Mouse (Mus musculus) ES-E14 (cell line): ENCODE data around the gene Gpatch2. TPM values are rescaled to one million over a fixed set of nuclear protein-coding genes. Genes with fewer than 3 reads are reported as not detected.

ENCODE experiments used
- DNase-seq: peaks from one replicate; pipeline ENCODE4 v3.0.0-alpha.2; 2013; ENCODE audit warnings: low read depth, low spot score
- H3K27ac ChIP-seq: 2 replicates; pipeline ENCODE4 v1.5.1; 2012; ENCODE audit warnings: low read depth, mild to moderate bottlenecking, low read length, moderate library complexity, mixed read lengths; ENCODE audit not compliant: poor library complexity, insufficient read depth, severe bottlenecking
- H3K36me3 ChIP-seq: 2 replicates; pipeline ENCODE4 v1.6.1; 2012; ENCODE audit warnings: mild to moderate bottlenecking, low read length, moderate library complexity, mixed read lengths; ENCODE audit not compliant: control insufficient read depth, poor library complexity, insufficient read depth, severe bottlenecking
- H3K4me1 ChIP-seq, 2 experiments: fragments of 150-350 bp in 1 of 2; sonication (generic) in 1 of 2; 2 replicates each; pipeline ENCODE4 v1.6.1; 2012; ENCODE audit warnings: low read length in 2 of 2, mild to moderate bottlenecking in 1 of 2, mixed read lengths in 1 of 2; ENCODE audit not compliant: control insufficient read depth in 2 of 2, insufficient read depth in 2 of 2, poor library complexity in 1 of 2
- H3K4me3 ChIP-seq, 2 experiments: fragments of 150-350 bp in 1 of 2; sonication (generic) in 1 of 2; 2 replicates each; pipeline ENCODE4 v1.5.1; 2012; ENCODE audit warnings: low read length in 2 of 2, low read depth in 1 of 2, mild to moderate bottlenecking in 1 of 2, mixed read lengths in 1 of 2; ENCODE audit not compliant: insufficient read depth in 1 of 2, poor library complexity in 1 of 2, severe bottlenecking in 1 of 2
- H3K9ac ChIP-seq: 2 replicates; pipeline ENCODE4 v1.6.1; 2012; ENCODE audit warnings: low read depth, mild to moderate bottlenecking, low read length, mixed read lengths; ENCODE audit not compliant: poor library complexity, insufficient read depth, severe bottlenecking
- H3K9me3 ChIP-seq: fragments of 150-350 bp; sonication (generic); 2 replicates; pipeline ENCODE4 v1.6.1; 2012; ENCODE audit warnings: low read depth, mild to moderate bottlenecking, low read length; ENCODE audit not compliant: control insufficient read depth, insufficient read depth
- CHD2 ChIP-seq: IDR thresholded peaks from 2 replicates; pipeline ENCODE4 v1.6.1; 2014; ENCODE audit warnings: mild to moderate bottlenecking, low read depth, low read length, inconsistent platforms
- HCFC1 ChIP-seq: IDR thresholded peaks from 2 replicates; pipeline ENCODE4 v1.6.1; 2012; ENCODE audit warnings: low read length, inconsistent platforms, borderline replicate concordance; ENCODE audit not compliant: insufficient read depth
- MAFK ChIP-seq: IDR thresholded peaks from 2 replicates; pipeline ENCODE4 v1.6.1; 2014; ENCODE audit warnings: mild to moderate bottlenecking, low read depth, low read length, inconsistent platforms; ENCODE audit not compliant: insufficient read depth
- ZC3H11A ChIP-seq: IDR thresholded peaks from 2 replicates; pipeline ENCODE4 v1.6.1; 2012; ENCODE audit warnings: low read depth, mild to moderate bottlenecking, inconsistent platforms, low read length, borderline replicate concordance
- ZNF384 ChIP-seq: IDR thresholded peaks from 2 replicates; pipeline ENCODE4 v1.6.1; 2012; ENCODE audit warnings: low read depth, low read length, inconsistent platforms
- in situ Hi-C, 2 experiments: fragments of 600-800 bp; cut with MboI; formaldehyde crosslinking; loops; one replicate each; pipeline ENCODE4 v1.15.1; 2025; ENCODE audit warnings: low sequenced_read_pairs in 2 of 2, inconsistent platforms in 1 of 2; ENCODE audit not compliant: unreplicated experiment in 2 of 2
- total RNA-seq: library from RNA; depleted of rRNA; stranded (reverse); fragments of 300-350 nt; gene quantifications from 2 replicates; pipeline ENCODE4 v1.2.3, GENCODE M21; 2012

Gpatch2 gene
- total RNA-seq, 1 experiment, result 22.4 TPM

DNA sequence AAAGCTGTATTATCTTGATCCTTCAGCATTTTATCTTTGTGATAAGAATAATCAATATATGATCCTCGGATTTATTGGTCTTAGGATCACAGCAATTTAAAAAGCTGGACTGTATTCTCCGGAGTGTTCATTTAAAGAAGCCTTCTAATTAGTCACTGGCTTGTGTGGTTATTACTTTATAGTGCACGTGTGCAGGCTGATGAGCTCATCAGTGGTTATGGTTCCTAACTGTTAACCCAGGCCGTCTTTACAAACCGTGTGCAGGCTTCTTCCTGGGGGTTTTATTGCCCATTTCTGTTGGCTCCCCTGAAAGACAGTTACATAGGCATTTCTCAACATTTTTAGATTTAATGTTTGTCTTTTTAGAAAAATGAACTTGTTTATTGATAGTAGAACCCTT is 63.2 kb downstream of the Gpatch2 start:
- Histone ChIP-seq H3K9ac (no peak overlapping the region), H3K9me3 (no peaks in the 10 kb centered on the region), H3K4me1 (peaks cover 0 to 10% of the 10 kb centered on the region in 2 experiments; a peak in 1 of 4 replicates), H3K4me3 (no peak overlapping the region), H3K27ac (no peak overlapping the region), H3K36me3 (peaks cover 2% of the 10 kb centered on the region)
- no peak for DNase-seq
- TF ChIP-seq ZNF384, result no peak
- no peak for TF ChIP-seq ZC3H11A
- no peak for TF ChIP-seq HCFC1
- no peak for TF ChIP-seq MAFK
- TF ChIP-seq CHD2, result no peak
- in situ Hi-C loops, result no loop called here

- in situ Hi-C loops, result no loop called here
- Histone ChIP-seq H3K9me3 (no peaks in the 10 kb centered on the region), H3K9ac (no peak overlapping the region), H3K36me3 (peaks cover 2% of the 10 kb centered on the region), H3K4me1 (peaks cover 0 to 10% of the 10 kb centered on the region in 2 experiments; a peak in 1 of 4 replicates), H3K27ac (no peak overlapping the region), H3K4me3 (no peak overlapping the region)
- DNase-seq, result no peak
- no peak for TF ChIP-seq ZNF384
- TF ChIP-seq HCFC1, result no peak
- no peak for TF ChIP-seq MAFK
- no peak for TF ChIP-seq CHD2
- no peak for TF ChIP-seq ZC3H11A
Observed at GRCm38 (mm10) chr1:187279776-187280175, 64.5 kb downstream of the Gpatch2 start.

GRCm38 (mm10) chr1:187282321-187282720 is 67.0 kb downstream of the Gpatch2 start:
- peaks cover 0 to 10% of the 10 kb centered on the region in 2 experiments; a peak in 1 of 4 replicates for H3K4me1 ChIP-seq
- in situ Hi-C loops, result no loop called here
- no peak overlapping the region for H3K27ac ChIP-seq
- peak; percentile 40 for DNase-seq
- H3K9me3 ChIP-seq, result no peaks in the 10 kb centered on the region
- H3K36me3 ChIP-seq, result peaks cover 2% of the 10 kb centered on the region
- no peak overlapping the region for H3K9ac ChIP-seq
- TF ChIP-seq HCFC1 (no peak), MAFK (no peak), ZNF384 (no peak), ZC3H11A (no peak), CHD2 (no peak)
- H3K4me3 ChIP-seq, result no peak overlapping the region

DNA sequence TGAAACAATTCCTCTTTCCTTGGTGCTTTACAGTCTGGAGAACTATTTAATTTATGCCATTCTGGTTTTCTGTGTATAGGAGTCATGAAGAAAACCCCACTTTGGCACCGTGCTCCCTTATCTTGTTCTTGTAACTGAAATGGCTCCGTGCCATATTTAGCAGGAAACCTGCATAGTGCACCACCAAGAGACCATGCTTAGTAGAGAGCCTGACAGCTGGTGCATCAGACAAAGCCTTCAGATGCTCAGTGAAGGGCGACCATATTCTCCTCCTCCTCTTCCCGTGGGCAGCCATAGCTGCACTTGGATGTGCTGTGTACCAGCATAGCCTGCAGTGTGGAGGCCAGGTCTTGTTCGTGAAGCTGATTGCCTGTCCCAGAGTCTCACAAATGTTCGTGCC is 67.5 kb downstream of the Gpatch2 start:
- in situ Hi-C loops, result no loop called here
- H3K9me3 ChIP-seq, result no peaks in the 10 kb centered on the region
- H3K36me3 ChIP-seq, result peaks cover 2% of the 10 kb centered on the region
- no peak for TF ChIP-seq ZNF384
- H3K9ac ChIP-seq, result no peak overlapping the region
- H3K27ac ChIP-seq, result no peak overlapping the region
- H3K4me1 ChIP-seq, result peaks cover 0 to 10% of the 10 kb centered on the region in 2 experiments; a peak in 1 of 4 replicates
- H3K4me3 ChIP-seq, result no peak overlapping the region
- no peak for DNase-seq

GRCm38 (mm10) chr1:187285735-187286134 is 70.4 kb downstream of the Gpatch2 start:
- no peak for DNase-seq
- Histone ChIP-seq H3K9me3 (no peaks in the 10 kb centered on the region), H3K4me1 (peaks cover 0 to 7% of the 10 kb centered on the region in 2 experiments; a peak in 1 of 4 replicates), H3K9ac (no peak overlapping the region), H3K36me3 (peaks cover 2% of the 10 kb centered on the region; the same call in 1 of the 2 replicates), H3K27ac (no peak overlapping the region), H3K4me3 (no peak overlapping the region)
- TF ChIP-seq MAFK, result no peak
- in situ Hi-C loops, result no loop called here
